Mouse (Mus musculus) embryonic facial prominence, embryonic 13.5 days (tissue): ENCODE measurements around the gene Serpinb8. TPM values are rescaled to one million over a fixed set of nuclear protein-coding genes. Genes with fewer than 3 reads are reported as not detected.

Experiments
- ATAC-seq: fragments of 200-750 bp; cut with Nextera tagmentation; 2 replicates; pipeline ENCODE4 v1.8.0; 2017; ENCODE audit warnings: low read depth; ENCODE audit not compliant: insufficient number of reproducible peaks, insufficient read depth, low FRiP score, low TSS enrichment
- H3K27ac ChIP-seq: fragments of 300-500 bp; sonication (generic); 2 replicates; pipeline ENCODE4 v1.5.1; 2015; ENCODE audit warnings: moderate library complexity, mild to moderate bottlenecking, inconsistent platforms
- H3K27me3 ChIP-seq: fragments of 300-500 bp; sonication (generic); 2 replicates; pipeline ENCODE4 v1.6.1; 2015; ENCODE audit warnings: mild to moderate bottlenecking, inconsistent platforms
- H3K36me3 ChIP-seq: fragments of 300-500 bp; sonication (generic); 2 replicates; pipeline ENCODE4 v1.6.1; 2015; ENCODE audit warnings: mild to moderate bottlenecking, inconsistent platforms
- H3K4me1 ChIP-seq: fragments of 300-500 bp; sonication (generic); 2 replicates; pipeline ENCODE4 v1.6.1; 2015; ENCODE audit warnings: inconsistent platforms
- H3K4me2 ChIP-seq: fragments of 300-500 bp; sonication (generic); 2 replicates; pipeline ENCODE4 v1.6.1; 2015; ENCODE audit warnings: moderate library complexity, mild to moderate bottlenecking, inconsistent platforms
- H3K4me3 ChIP-seq: fragments of 300-500 bp; sonication (generic); 2 replicates; pipeline ENCODE4 v1.5.1; 2015; ENCODE audit warnings: mild to moderate bottlenecking, inconsistent platforms
- H3K9ac ChIP-seq: fragments of 300-500 bp; sonication (generic); 2 replicates; pipeline ENCODE4 v1.6.1; 2015; ENCODE audit warnings: mild to moderate bottlenecking, inconsistent platforms
- H3K9me3 ChIP-seq: fragments of 300-500 bp; sonication (generic); 2 replicates; pipeline ENCODE4 v1.6.1; 2016; ENCODE audit warnings: inconsistent platforms
- WGBS: fragments of 180-500 bp; shearing (Covaris S2); methylation state at CpG from one replicate; pipeline ENCODE4 v1.1.7; 2015; ENCODE audit warnings: mixed read lengths; 5-methylcytosine and 5-hydroxymethylcytosine counted together
- polyA plus RNA-seq: library from polyadenylated mRNA; unstranded; fragments of >200 nt; fragmentation: Nextera tagmentation; extraction: Ambion mirVana; gene quantifications from 2 replicates; pipeline ENCODE4 v1.2.1, GENCODE M21; 2015

Serpinb8 gene
- polyA plus RNA-seq, 1 experiment from 2014 or later, result 3.5 TPM

- H3K4me2 ChIP-seq, result no peak overlapping the region
- no peak for ATAC-seq
- no peak overlapping the region for H3K9ac ChIP-seq
- no peaks in the 10 kb centered on the region for H3K36me3 ChIP-seq
- WGBS, result 68% methylated on average over 1 of the region's 1 CpGs
- H3K27ac ChIP-seq, result no peak overlapping the region
- H3K4me3 ChIP-seq, result no peak overlapping the region
- H3K9me3 ChIP-seq, result no peaks in the 10 kb centered on the region
- H3K4me1 ChIP-seq, result peaks cover 9% of the 10 kb centered on the region
- no peaks in the 10 kb centered on the region for H3K27me3 ChIP-seq
Observed at GRCm38 (mm10) chr1:107588642-107589041, 1.2 kb upstream of the Serpinb8 start.

- Histone ChIP-seq H3K9ac (no peak overlapping the region), H3K27ac (no peak overlapping the region), H3K36me3 (no peaks in the 10 kb centered on the region), H3K9me3 (no peaks in the 10 kb centered on the region), H3K4me3 (no peak overlapping the region), H3K4me1 (peaks cover 9% of the 10 kb centered on the region), H3K27me3 (no peaks in the 10 kb centered on the region), H3K4me2 (no peak overlapping the region)
- WGBS, result 80% methylated on average over 3 of the region's 3 CpGs
- no peak for ATAC-seq
Observed at GRCm38 (mm10) chr1:107592644-107593043, 2.8 kb downstream of the Serpinb8 start.

- H3K27me3 ChIP-seq, result no peaks in the 10 kb centered on the region
- no peak overlapping the region for H3K27ac ChIP-seq
- no peak overlapping the region for H3K4me2 ChIP-seq
- 71% methylated on average over 2 of the region's 2 CpGs for WGBS
- no peaks in the 10 kb centered on the region for H3K9me3 ChIP-seq
- H3K9ac ChIP-seq, result no peak overlapping the region
- no peak overlapping the region for H3K4me3 ChIP-seq
- ATAC-seq, result no peak
- peaks cover 9% of the 10 kb centered on the region for H3K4me1 ChIP-seq
- no peaks in the 10 kb centered on the region for H3K36me3 ChIP-seq
Observed at GRCm38 (mm10) chr1:107593469-107593868, 3.7 kb downstream of the Serpinb8 start.

- Histone ChIP-seq H3K4me2 (no peak overlapping the region), H3K9me3 (no peaks in the 10 kb centered on the region), H3K4me1 (no peaks in the 10 kb centered on the region), H3K27me3 (no peaks in the 10 kb centered on the region), H3K27ac (no peak overlapping the region), H3K9ac (no peak overlapping the region), H3K4me3 (no peak overlapping the region), H3K36me3 (no peaks in the 10 kb centered on the region)
- no peak for ATAC-seq
Observed at GRCm38 (mm10) chr1:107596874-107597273, 7.1 kb downstream of the Serpinb8 start.

GRCm38 (mm10) chr1:107598476-107598875 is 8.7 kb downstream of the Serpinb8 start:
- H3K4me2 ChIP-seq, result no peak overlapping the region
- H3K27me3 ChIP-seq, result no peaks in the 10 kb centered on the region
- no peak overlapping the region for H3K4me3 ChIP-seq
- ATAC-seq, result no peak
- no peaks in the 10 kb centered on the region for H3K4me1 ChIP-seq
- H3K27ac ChIP-seq, result no peak overlapping the region
- H3K9me3 ChIP-seq, result no peaks in the 10 kb centered on the region
- H3K9ac ChIP-seq, result no peak overlapping the region
- H3K36me3 ChIP-seq, result no peaks in the 10 kb centered on the region

GRCm38 (mm10) chr1:107608942-107609341 is 19.1 kb downstream of the Serpinb8 start:
- Histone ChIP-seq H3K9me3 (no peaks in the 10 kb centered on the region), H3K36me3 (no peaks in the 10 kb centered on the region), H3K9ac (no peak overlapping the region), H3K4me2 (no peak overlapping the region), H3K4me1 (no peaks in the 10 kb centered on the region), H3K27ac (no peak overlapping the region), H3K4me3 (no peak overlapping the region), H3K27me3 (no peaks in the 10 kb centered on the region)
- ATAC-seq, result no peak
- 66% methylated on average over 1 of the region's 1 CpGs for WGBS

GRCm38 (mm10) chr1:107614087-107614486 is 24.3 kb downstream of the Serpinb8 start:
- H3K36me3 ChIP-seq, result no peaks in the 10 kb centered on the region
- H3K27ac ChIP-seq, result no peak overlapping the region
- no peaks in the 10 kb centered on the region for H3K27me3 ChIP-seq
- H3K9ac ChIP-seq, result no peak overlapping the region
- no peak for ATAC-seq
- H3K4me3 ChIP-seq, result no peak overlapping the region
- no peak overlapping the region for H3K4me2 ChIP-seq
- 82% methylated on average over 2 of the region's 2 CpGs for WGBS
- H3K9me3 ChIP-seq, result no peaks in the 10 kb centered on the region
- H3K4me1 ChIP-seq, result no peaks in the 10 kb centered on the region

- Histone ChIP-seq H3K4me2 (no peak overlapping the region), H3K4me1 (no peaks in the 10 kb centered on the region), H3K4me3 (no peak overlapping the region), H3K27ac (no peak overlapping the region), H3K9ac (no peak overlapping the region), H3K36me3 (no peaks in the 10 kb centered on the region), H3K9me3 (no peaks in the 10 kb centered on the region), H3K27me3 (no peaks in the 10 kb centered on the region)
- no peak for ATAC-seq
- WGBS, result 42% methylated on average over 4 of the region's 4 CpGs
Observed at GRCm38 (mm10) chr1:107622017-107622416, 32.2 kb downstream of the Serpinb8 start.

- no peak overlapping the region for H3K27ac ChIP-seq
- H3K36me3 ChIP-seq, result no peaks in the 10 kb centered on the region
- no peaks in the 10 kb centered on the region for H3K4me1 ChIP-seq
- H3K9me3 ChIP-seq, result no peaks in the 10 kb centered on the region
- H3K4me3 ChIP-seq, result no peak overlapping the region
- no peak for ATAC-seq
- no peaks in the 10 kb centered on the region for H3K27me3 ChIP-seq
- WGBS, result 27% methylated on average over 4 of the region's 4 CpGs
- no peak overlapping the region for H3K4me2 ChIP-seq
- H3K9ac ChIP-seq, result no peak overlapping the region
Observed at GRCm38 (mm10) chr1:107635936-107636335, 46.1 kb downstream of the Serpinb8 start.

- H3K27ac ChIP-seq, result no peak overlapping the region
- H3K36me3 ChIP-seq, result no peaks in the 10 kb centered on the region
- H3K27me3 ChIP-seq, result no peaks in the 10 kb centered on the region
- WGBS, result 89% methylated on average over 1 of the region's 1 CpGs
- no peak overlapping the region for H3K9ac ChIP-seq
- no peaks in the 10 kb centered on the region for H3K9me3 ChIP-seq
- no peak overlapping the region for H3K4me2 ChIP-seq
- no peak for ATAC-seq
- H3K4me1 ChIP-seq, result no peaks in the 10 kb centered on the region
- H3K4me3 ChIP-seq, result no peak overlapping the region
Observed at GRCm38 (mm10) chr1:107638056-107638455, 48.2 kb downstream of the Serpinb8 start.

- no peaks in the 10 kb centered on the region for H3K4me1 ChIP-seq
- no peak for ATAC-seq
- H3K9me3 ChIP-seq, result no peaks in the 10 kb centered on the region
- H3K4me3 ChIP-seq, result no peak overlapping the region
- no peak overlapping the region for H3K4me2 ChIP-seq
- no peaks in the 10 kb centered on the region for H3K27me3 ChIP-seq
- WGBS, result 82% methylated on average over 3 of the region's 3 CpGs
- no peak overlapping the region for H3K27ac ChIP-seq
- H3K36me3 ChIP-seq, result no peaks in the 10 kb centered on the region
- H3K9ac ChIP-seq, result no peak overlapping the region
Observed at GRCm38 (mm10) chr1:107638459-107638858, 48.7 kb downstream of the Serpinb8 start.

- no peaks in the 10 kb centered on the region for H3K4me1 ChIP-seq
- H3K9me3 ChIP-seq, result no peaks in the 10 kb centered on the region
- no peak for ATAC-seq
- H3K27me3 ChIP-seq, result no peaks in the 10 kb centered on the region
- no peak overlapping the region for H3K4me2 ChIP-seq
- H3K9ac ChIP-seq, result no peak overlapping the region
- H3K4me3 ChIP-seq, result no peak overlapping the region
- no peak overlapping the region for H3K27ac ChIP-seq
- H3K36me3 ChIP-seq, result no peaks in the 10 kb centered on the region
- WGBS, result 80% methylated on average over 2 of the region's 2 CpGs
Observed at GRCm38 (mm10) chr1:107642457-107643118, 52.8 kb downstream of the Serpinb8 start.
